Mouse (Mus musculus) heart, adult 2 months (tissue): ENCODE data around the gene Zfp263. TPM values are rescaled to one million over a fixed set of nuclear protein-coding genes. Genes with fewer than 3 reads are reported as not detected.

Source experiments
- DNase-seq, 2 experiments: peaks; one replicate each; pipeline ENCODE4 v3.0.0; 2021
- H3K27ac ChIP-seq: fragments of 200-600 bp; 2 replicates; pipeline ENCODE4 v1.8.1; 2022
- H3K27me3 ChIP-seq: fragments of 200-500 bp; 2 replicates; pipeline ENCODE4 v1.6.1; 2012; ENCODE audit warnings: mild to moderate bottlenecking, low read length, inconsistent platforms, mixed read lengths; ENCODE audit not compliant: control insufficient read depth, insufficient read depth
- H3K36me3 ChIP-seq: fragments of 200-500 bp; 2 replicates; pipeline ENCODE4 v1.6.1; 2012; ENCODE audit warnings: low read length, inconsistent platforms; ENCODE audit not compliant: control insufficient read depth, insufficient read depth
- H3K4me1 ChIP-seq: fragments of 200-500 bp; 2 replicates; pipeline ENCODE4 v1.6.1; 2011; ENCODE audit warnings: low read length; ENCODE audit not compliant: control insufficient read depth, insufficient read depth
- H3K4me3 ChIP-seq: fragments of 200-600 bp; 2 replicates; pipeline ENCODE4 v1.8.1; 2022
- H3K79me2 ChIP-seq: fragments of 200-500 bp; replicated peaks from 2 replicates; pipeline ENCODE4 v1.6.1; 2012; ENCODE audit warnings: mild to moderate bottlenecking, inconsistent platforms, low read length, moderate library complexity, mixed read lengths; ENCODE audit not compliant: control insufficient read depth, insufficient read depth
- H3K9ac ChIP-seq: fragments of 200-500 bp; 2 replicates; pipeline ENCODE4 v1.6.1; 2012; ENCODE audit warnings: low read depth, mild to moderate bottlenecking, control low read depth, inconsistent platforms, low read length, mixed read lengths
- CTCF ChIP-seq: fragments of 200-600 bp; IDR thresholded peaks from 2 replicates; pipeline ENCODE4 v1.8.1; 2022; ENCODE audit warnings: antibody characterized with exemption, mild to moderate bottlenecking, moderate library complexity
- EP300 ChIP-seq: fragments of 200-500 bp; IDR thresholded peaks from 2 replicates; pipeline ENCODE4 v1.6.1; 2011; ENCODE audit warnings: low read depth, low read length, control low read depth; ENCODE audit not compliant: insufficient read depth
- POLR2A ChIP-seq: fragments of 200-500 bp; IDR thresholded peaks from 2 replicates; pipeline ENCODE4 v1.6.1; 2011; ENCODE audit warnings: mild to moderate bottlenecking, low read depth, low read length, control low read depth; ENCODE audit not compliant: insufficient read depth
- intact Hi-C: fragments of 180-260 bp; cut with DNase I; formaldehyde crosslinking; loops from one replicate; pipeline ENCODE4 v1.15.1; 2025
- polyA plus RNA-seq: library from polyadenylated mRNA; depleted of rRNA; stranded (reverse); fragments of >200 nt; gene quantifications from 2 replicates; pipeline ENCODE4 v1.2.3, GENCODE M21; 2012; rRNA removed
- total RNA-seq, 2 experiments: library from RNA; stranded (reverse); gene quantifications; 2 replicates each; pipeline ENCODE4 v1.2.3; 2021

Gene Zfp263
- total and polyA plus RNA-seq, 3 experiments = 3.8 to 7.6 (median 6.2) TPM

DNA sequence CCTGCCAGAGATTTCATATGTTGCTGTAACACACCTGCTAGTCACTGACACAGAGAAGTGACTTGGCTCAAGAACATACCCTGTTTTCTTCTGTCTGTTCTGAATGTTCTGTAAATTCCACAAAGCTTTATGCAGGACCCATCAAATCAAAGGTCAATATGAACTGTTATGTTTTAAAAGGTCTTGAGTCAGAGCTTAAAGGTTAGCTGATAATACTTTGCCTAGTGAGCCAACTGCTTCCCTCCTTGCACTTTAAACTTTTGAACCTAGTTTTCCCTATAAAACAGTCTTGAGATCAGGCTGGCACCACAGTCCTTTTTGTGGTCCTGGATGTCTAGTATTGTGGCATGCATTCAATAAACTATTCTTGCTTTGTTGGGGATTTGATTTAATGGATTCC, 44.5 kb downstream of the Zfp263 start:
- H3K79me2 ChIP-seq = no peaks in the 10 kb centered on the region
- intact Hi-C loops = no loop called here

More for the DNA sequence above, 44.5 kb downstream of the Zfp263 start:
- Histone ChIP-seq H3K4me1 (no peaks in the 10 kb centered on the region), H3K27me3 (no peaks in the 10 kb centered on the region), H3K9ac (no peak overlapping the region), H3K4me3 (no peak overlapping the region), H3K27ac (no peak overlapping the region), H3K36me3 (no peaks in the 10 kb centered on the region)
- DNase-seq = no peak
- TF ChIP-seq EP300 (no peak), POLR2A (no peak), CTCF (no peak)

Other genes starting within 250 kb of the Zfp263 start
- not detected for gene Olfr161, start 153.1 kb upstream of the Zfp263 start, total RNA-seq
- not detected in 2 replicates for gene Olfr161, start 153.1 kb upstream of the Zfp263 start, polyA plus RNA-seq
- not detected for gene Mefv, start 26.0 kb upstream of the Zfp263 start, total RNA-seq
- gene Mefv, start 26.0 kb upstream of the Zfp263 start, polyA plus RNA-seq = 0.06 and 0.09 TPM in 2 replicates
- not detected for gene Olfr15, start 86.8 kb downstream of the Zfp263 start, total RNA-seq
- not detected in 2 replicates for gene Olfr15, start 86.8 kb downstream of the Zfp263 start, polyA plus RNA-seq
- 1 to 10 TPM; 1.3 to 1.8 TPM for gene Zfp174, start 103.2 kb downstream of the Zfp263 start, total RNA-seq
- gene Zfp174, start 103.2 kb downstream of the Zfp263 start, polyA plus RNA-seq = 1.00 and 1.8 TPM in 2 replicates
- gene Naa60, start 128.3 kb downstream of the Zfp263 start, total RNA-seq = 10 to 100 TPM; 48.6 to 49.4 TPM
- 50.4 and 59.4 TPM in 2 replicates for gene Naa60, start 128.3 kb downstream of the Zfp263 start, polyA plus RNA-seq
- gene Zfp597, start 140.5 kb downstream of the Zfp263 start, total RNA-seq = 10 to 100 TPM; 10.8 to 12.1 TPM
- gene Zfp597, start 140.5 kb downstream of the Zfp263 start, polyA plus RNA-seq = 2.3 and 4.6 TPM in 2 replicates
- under 1 TPM; 0.27 to 0.42 TPM for gene Gm20695, start 140.6 kb downstream of the Zfp263 start, total RNA-seq
- not detected in 2 replicates for gene Gm20695, start 140.6 kb downstream of the Zfp263 start, polyA plus RNA-seq
- 1 to 10 TPM; 2.9 TPM for gene 1700037C18Rik, start 164.6 kb downstream of the Zfp263 start, total RNA-seq
- 2.9 and 5.2 TPM in 2 replicates for gene 1700037C18Rik, start 164.6 kb downstream of the Zfp263 start, polyA plus RNA-seq
- gene Cluap1, start 164.7 kb downstream of the Zfp263 start, total RNA-seq = 10 to 100 TPM in 1 of 2 experiments, 1 to 10 TPM in 1; 9.7 to 10.9 TPM
- gene Cluap1, start 164.7 kb downstream of the Zfp263 start, polyA plus RNA-seq = 4.9 and 5.9 TPM in 2 replicates
- 1 to 10 TPM; 1.1 to 1.2 TPM for gene Nlrc3, start 232.5 kb downstream of the Zfp263 start, total RNA-seq
- 2.8 and 3.2 TPM in 2 replicates for gene Nlrc3, start 232.5 kb downstream of the Zfp263 start, polyA plus RNA-seq